Mouse (Mus musculus): ENCODE results near the gene Ar. TPM values are rescaled to one million over a fixed set of nuclear protein-coding genes. Genes with fewer than 3 reads are reported as not detected.
A peak's percentile ranks its signal among the peaks of the same experiment; 100 is the strongest.

Ar gene
- 3.6 and 4.5 TPM in 2 replicates for polyA plus RNA-seq (2012; rRNA removed)

DNA sequence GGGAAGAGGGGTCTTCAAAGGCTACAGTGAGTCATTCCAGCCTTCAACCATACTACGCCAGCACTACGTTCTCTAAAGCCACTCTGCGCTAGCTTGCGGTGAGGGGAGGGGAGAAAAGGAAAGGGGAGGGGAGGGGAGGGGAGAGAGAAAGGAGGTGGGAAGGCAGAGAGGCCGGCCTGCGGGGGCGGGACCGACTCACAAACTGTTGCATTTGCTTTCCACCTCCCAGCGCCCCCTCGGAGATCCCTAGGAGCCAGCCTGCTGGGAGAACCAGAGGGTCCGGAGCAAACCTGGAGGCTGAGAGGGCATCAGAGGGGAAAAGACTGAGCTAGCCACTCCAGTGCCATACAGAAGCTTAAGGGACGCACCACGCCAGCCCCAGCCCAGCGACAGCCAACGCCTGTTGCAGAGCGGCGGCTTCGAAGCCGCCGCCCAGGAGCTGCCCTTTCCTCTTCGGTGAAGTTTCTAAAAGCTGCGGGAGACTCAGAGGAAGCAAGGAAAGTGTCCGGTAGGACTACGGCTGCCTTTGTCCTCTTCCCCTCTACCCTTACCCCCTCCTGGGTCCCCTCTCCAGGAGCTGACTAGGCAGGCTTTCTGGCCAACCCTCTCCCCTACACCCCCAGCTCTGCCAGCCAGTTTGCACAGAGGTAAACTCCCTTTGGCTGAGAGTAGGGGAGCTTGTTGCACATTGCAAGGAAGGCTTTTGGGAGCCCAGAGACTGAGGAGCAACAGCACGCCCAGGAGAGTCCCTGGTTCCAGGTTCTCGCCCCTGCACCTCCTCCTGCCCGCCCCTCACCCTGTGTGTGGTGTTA is at the start of gene Ar:
TSS of gene Ar (plus strand) at position 239 of the 812 bp plus-strand sequence.
- peak within 1 kb of the TSS; percentile 50; the same call in 1 of the 2 replicates for H3K27ac ChIP-seq (ENCODE audit: insufficient read depth, low read depth, low read length)
- peak within 1 kb of the TSS; percentile 70 for H3K4me3 ChIP-seq (ENCODE audit: insufficient read depth, low read depth, low read length)
- H3K4me1 ChIP-seq (ENCODE audit: control insufficient read depth, insufficient read depth, low read length): no peaks in the 10 kb centered on the region; the same call in 1 of the 2 replicates
- peak; percentile 74 for DNase-seq
- WGBS: under 1% methylated on average over 18 of the region's 27 CpGs
- no peaks in the 10 kb centered on the region for H3K36me3 ChIP-seq (ENCODE audit: control insufficient read depth, insufficient read depth, low read length)
- no peaks in the 10 kb centered on the region for H3K27me3 ChIP-seq (replicated peaks; ENCODE audit: control insufficient read depth, insufficient read depth, low read length)
- TF ChIP-seq POLR2A (IDR thresholded peaks at IDR 0.05; ENCODE audit: low read depth, low read length): no peak
- no peak for TF ChIP-seq CTCF (conservative IDR thresholded peaks at IDR 0.05; ENCODE audit: insufficient read depth, insufficient read length, low read depth, low read length)

- WGBS: under 1% methylated on average over 30 of the region's 30 CpGs
- peak; percentile 19 for DNase-seq
Observed at GRCm38 (mm10) chrX:98149724-98150392, 1.3 kb downstream of the Ar start.

GRCm38 (mm10) chrX:98150393-98151119 is 2.0 kb downstream of the Ar start:
- TF ChIP-seq CTCF (conservative IDR thresholded peaks at IDR 0.05; ENCODE audit: insufficient read depth, insufficient read length, low read depth, low read length): no peak
- TF ChIP-seq POLR2A (IDR thresholded peaks at IDR 0.05; ENCODE audit: low read depth, low read length): no peak
- peak overlapping the region; percentile 50; the same call in 1 of the 2 replicates for H3K27ac ChIP-seq (ENCODE audit: insufficient read depth, low read depth, low read length)
- 1% methylated on average over 32 of the region's 33 CpGs for WGBS
- H3K27me3 ChIP-seq (replicated peaks; ENCODE audit: control insufficient read depth, insufficient read depth, low read length): no peaks in the 10 kb centered on the region
- DNase-seq: peak; percentile 31
- H3K36me3 ChIP-seq (ENCODE audit: control insufficient read depth, insufficient read depth, low read length): no peaks in the 10 kb centered on the region
- H3K4me1 ChIP-seq (ENCODE audit: control insufficient read depth, insufficient read depth, low read length): no peaks in the 10 kb centered on the region; the same call in 1 of the 2 replicates
- peak overlapping the region; percentile 67 for H3K4me3 ChIP-seq (ENCODE audit: insufficient read depth, low read depth, low read length)

More at GRCm38 (mm10) chrX:98149724-98150392, 1.3 kb downstream of the Ar start:
- H3K27me3 ChIP-seq (replicated peaks; ENCODE audit: control insufficient read depth, insufficient read depth, low read length): no peaks in the 10 kb centered on the region
- no peak for TF ChIP-seq CTCF (conservative IDR thresholded peaks at IDR 0.05; ENCODE audit: insufficient read depth, insufficient read length, low read depth, low read length)
- TF ChIP-seq POLR2A (IDR thresholded peaks at IDR 0.05; ENCODE audit: low read depth, low read length): no peak
- H3K4me1 ChIP-seq (ENCODE audit: control insufficient read depth, insufficient read depth, low read length): no peaks in the 10 kb centered on the region; the same call in 1 of the 2 replicates
- no peaks in the 10 kb centered on the region for H3K36me3 ChIP-seq (ENCODE audit: control insufficient read depth, insufficient read depth, low read length)
- peak overlapping the region; percentile 67 for H3K4me3 ChIP-seq (ENCODE audit: insufficient read depth, low read depth, low read length)
- H3K27ac ChIP-seq (ENCODE audit: insufficient read depth, low read depth, low read length): 0 out of 2 replicates have a peak overlapping the region, but pooled peaks have one; percentile 2

DNA sequence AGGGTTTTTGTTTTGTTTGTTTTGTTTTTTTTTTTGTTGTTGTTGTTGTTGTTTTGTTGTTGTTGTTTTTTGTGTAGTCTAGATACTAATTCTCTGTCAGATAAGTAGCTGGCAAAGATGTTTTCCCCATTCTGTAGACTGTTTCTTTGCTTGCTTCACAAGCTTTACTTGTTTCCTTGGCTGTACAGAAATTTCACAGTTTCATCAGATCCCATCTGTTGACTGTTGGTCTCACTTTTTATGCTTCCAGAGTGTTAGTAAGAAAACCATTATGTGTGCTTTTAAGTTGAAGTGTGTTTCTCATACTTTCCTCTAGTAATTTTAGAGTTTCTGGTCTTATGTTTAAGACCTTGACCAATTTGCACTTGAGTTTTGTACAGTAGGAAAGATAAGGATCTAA is 41.2 kb downstream of the Ar start:
- Histone ChIP-seq H3K27me3 (replicated peaks; ENCODE audit: control insufficient read depth, insufficient read depth, low read length) (no peaks in the 10 kb centered on the region), H3K27ac (ENCODE audit: insufficient read depth, low read depth, low read length) (no peak overlapping the region), H3K4me3 (ENCODE audit: insufficient read depth, low read depth, low read length) (no peak overlapping the region), H3K4me1 (ENCODE audit: control insufficient read depth, insufficient read depth, low read length) (no peaks in the 10 kb centered on the region), H3K36me3 (ENCODE audit: control insufficient read depth, insufficient read depth, low read length) (no peaks in the 10 kb centered on the region)
- TF ChIP-seq POLR2A (IDR thresholded peaks at IDR 0.05; ENCODE audit: low read depth, low read length): no peak
- TF ChIP-seq CTCF (conservative IDR thresholded peaks at IDR 0.05; ENCODE audit: insufficient read depth, insufficient read length, low read depth, low read length): no peak
- no peak for DNase-seq

GRCm38 (mm10) chrX:98205766-98206165 is 57.2 kb downstream of the Ar start:
- no peak for DNase-seq
- Histone ChIP-seq H3K27ac (ENCODE audit: insufficient read depth, low read depth, low read length) (no peak overlapping the region), H3K36me3 (ENCODE audit: control insufficient read depth, insufficient read depth, low read length) (no peaks in the 10 kb centered on the region), H3K27me3 (replicated peaks; ENCODE audit: control insufficient read depth, insufficient read depth, low read length) (no peaks in the 10 kb centered on the region), H3K4me3 (ENCODE audit: insufficient read depth, low read depth, low read length) (no peak overlapping the region), H3K4me1 (ENCODE audit: control insufficient read depth, insufficient read depth, low read length) (no peaks in the 10 kb centered on the region)
- no peak for TF ChIP-seq POLR2A (IDR thresholded peaks at IDR 0.05; ENCODE audit: low read depth, low read length)
- 50% methylated on average over 3 of the region's 3 CpGs for WGBS

GRCm38 (mm10) chrX:98207166-98207565 is 58.6 kb downstream of the Ar start:
- Histone ChIP-seq H3K4me1 (ENCODE audit: control insufficient read depth, insufficient read depth, low read length) (no peaks in the 10 kb centered on the region), H3K36me3 (ENCODE audit: control insufficient read depth, insufficient read depth, low read length) (no peaks in the 10 kb centered on the region), H3K27me3 (replicated peaks; ENCODE audit: control insufficient read depth, insufficient read depth, low read length) (no peaks in the 10 kb centered on the region), H3K4me3 (ENCODE audit: insufficient read depth, low read depth, low read length) (no peak overlapping the region), H3K27ac (ENCODE audit: insufficient read depth, low read depth, low read length) (no peak overlapping the region)
- 45% methylated on average over 4 of the region's 4 CpGs for WGBS
- TF ChIP-seq POLR2A (IDR thresholded peaks at IDR 0.05; ENCODE audit: low read depth, low read length): no peak
- TF ChIP-seq CTCF (conservative IDR thresholded peaks at IDR 0.05; ENCODE audit: insufficient read depth, insufficient read length, low read depth, low read length): 0 out of 2 replicates have a peak, but pooled peaks have one; percentile 8
- peak; percentile 7 for DNase-seq
